Mouse (Mus musculus) lung, embryonic 16.5 days (tissue): Measurements from ENCODE around the gene Acp7. TPM values are rescaled to one million over a fixed set of nuclear protein-coding genes. Genes with fewer than 3 reads are reported as not detected.

Source experiments
- ATAC-seq: fragments of 200-750 bp; cut with Nextera tagmentation; 2 replicates; pipeline ENCODE4 v1.8.0; 2017; ENCODE audit warnings: low read depth, mild to moderate bottlenecking, moderate library complexity
- H3K27ac ChIP-seq: fragments of 300-500 bp; sonication (generic); 2 replicates; pipeline ENCODE4 v1.5.1; 2014; ENCODE audit warnings: mild to moderate bottlenecking, control low read depth, low read length
- H3K27me3 ChIP-seq: fragments of 300-500 bp; sonication (generic); 2 replicates; pipeline ENCODE4 v1.6.1; 2014; ENCODE audit warnings: low read depth, low read length, mixed read lengths; ENCODE audit not compliant: control insufficient read depth, insufficient read depth
- H3K36me3 ChIP-seq: fragments of 300-500 bp; sonication (generic); 2 replicates; pipeline ENCODE4 v1.6.1; 2014; ENCODE audit warnings: low read length; ENCODE audit not compliant: control insufficient read depth, insufficient read depth
- H3K4me1 ChIP-seq: fragments of 300-500 bp; sonication (generic); replicated peaks from 2 replicates; pipeline ENCODE4 v1.6.1; 2014; ENCODE audit warnings: low read length, mixed read lengths; ENCODE audit not compliant: control insufficient read depth, insufficient read depth
- H3K4me2 ChIP-seq: fragments of 300-500 bp; sonication (generic); 2 replicates; pipeline ENCODE4 v1.6.1; 2014; ENCODE audit warnings: low read depth, low read length, control low read depth
- H3K4me3 ChIP-seq: fragments of 300-500 bp; sonication (generic); 2 replicates; pipeline ENCODE4 v1.5.1; 2014; ENCODE audit warnings: mild to moderate bottlenecking, low read length, control low read depth
- H3K9ac ChIP-seq: fragments of 300-500 bp; sonication (generic); 2 replicates; pipeline ENCODE4 v1.6.1; 2014; ENCODE audit warnings: low read length, control low read depth
- H3K9me3 ChIP-seq: fragments of 300-500 bp; sonication (generic); 2 replicates; pipeline ENCODE4 v1.6.1; 2016; ENCODE audit warnings: low read length; ENCODE audit not compliant: control insufficient read depth
- WGBS: fragments of 180-500 bp; shearing (Covaris S2); extraction: QIAGEN DNeasy Blood & Tissue Kit; methylation state at CpG from one replicate; pipeline ENCODE4 v1.1.7; 2014; 5-methylcytosine and 5-hydroxymethylcytosine counted together
- polyA plus RNA-seq: library from polyadenylated mRNA; unstranded; fragments of >200 nt; fragmentation: Nextera tagmentation; extraction: Ambion mirVana; gene quantifications from 2 replicates; pipeline ENCODE4 v1.2.1, GENCODE M21; 2015

The Acp7 gene
- polyA plus RNA-seq, 1 experiment from 2014 or later, result not detected

- Histone ChIP-seq H3K4me3 (peak overlapping the region; percentile 58), H3K9me3 (no peaks in the 10 kb centered on the region), H3K4me2 (peak overlapping the region; percentile 78), H3K27me3 (no peaks in the 10 kb centered on the region), H3K9ac (peak overlapping the region; percentile 81), H3K4me1 (peaks cover 53% of the 10 kb centered on the region), H3K27ac (peak overlapping the region; percentile 75), H3K36me3 (peaks cover 2% of the 10 kb centered on the region; the same call in 1 of the 2 replicates)
- peak; percentile 62 for ATAC-seq
- WGBS, result 27% methylated on average over 20 of the region's 20 CpGs
Measured at GRCm38 (mm10) chr7:28596436-28597276, 34.5 kb downstream of the Acp7 start.

DNA sequence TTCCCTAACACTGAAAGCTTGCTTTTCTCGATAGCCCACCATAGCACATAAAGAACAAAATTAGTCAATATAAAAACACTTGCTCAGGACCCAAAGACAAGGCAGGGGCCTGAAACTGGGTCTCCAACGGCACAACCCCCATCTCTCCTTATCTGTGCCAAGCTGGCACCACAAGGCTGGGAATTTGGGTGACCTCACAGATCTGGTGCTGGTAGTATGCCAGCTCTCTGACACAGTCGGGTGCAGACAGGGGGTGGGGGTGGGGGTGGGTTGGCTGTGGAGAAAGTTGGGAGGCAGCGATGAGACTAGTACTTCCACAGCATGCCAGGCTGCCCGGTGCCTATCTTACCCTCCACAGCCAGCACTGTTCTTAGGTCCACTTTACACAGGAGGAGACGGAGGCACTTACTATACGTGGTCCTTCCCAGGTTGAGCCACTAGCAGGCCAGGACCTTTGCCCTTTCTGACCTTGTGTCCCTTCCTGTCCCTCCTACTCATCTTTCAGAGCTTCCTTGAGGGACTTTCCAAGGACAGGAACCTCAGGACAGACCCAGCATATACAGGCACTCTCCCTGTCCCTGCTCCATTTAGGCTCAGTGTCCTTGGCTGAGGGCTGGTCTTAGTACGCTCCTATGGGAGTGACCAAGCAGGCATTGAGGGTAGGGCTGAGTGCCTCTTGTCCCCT is 35.2 kb downstream of the Acp7 start:
- Histone ChIP-seq H3K4me1 (peaks cover 57% of the 10 kb centered on the region), H3K27me3 (no peaks in the 10 kb centered on the region), H3K4me2 (peak overlapping the region; percentile 78), H3K27ac (peak overlapping the region; percentile 75), H3K36me3 (peaks cover 2% of the 10 kb centered on the region; the same call in 1 of the 2 replicates), H3K9me3 (no peaks in the 10 kb centered on the region), H3K4me3 (peak overlapping the region; percentile 58), H3K9ac (peak overlapping the region; percentile 31; the same call in 1 of the 2 replicates)
- ATAC-seq, result no peak
- WGBS, result 69% methylated on average over 8 of the region's 8 CpGs

- Histone ChIP-seq H3K4me2 (no peak overlapping the region), H3K4me1 (peaks cover 66% of the 10 kb centered on the region), H3K9ac (peak overlapping the region; percentile 38), H3K4me3 (no peak overlapping the region), H3K9me3 (no peaks in the 10 kb centered on the region), H3K27me3 (no peaks in the 10 kb centered on the region), H3K27ac (peak overlapping the region; percentile 38), H3K36me3 (peaks cover 2% of the 10 kb centered on the region; the same call in 1 of the 2 replicates)
- WGBS, result 33% methylated on average over 14 of the region's 14 CpGs
- no peak for ATAC-seq
Measured at GRCm38 (mm10) chr7:28593206-28594111, 37.7 kb downstream of the Acp7 start.

- no peaks in the 10 kb centered on the region for H3K9me3 ChIP-seq
- WGBS, result 55% methylated on average over 1 of the region's 1 CpGs
Measured at GRCm38 (mm10) chr7:28591862-28592261, 39.3 kb downstream of the Acp7 start.

GRCm38 (mm10) chr7:28587644-28588043 is 43.5 kb downstream of the Acp7 start:
- Histone ChIP-seq H3K27me3 (no peaks in the 10 kb centered on the region), H3K27ac (peak overlapping the region; percentile 73), H3K4me2 (no peak overlapping the region), H3K36me3 (no peaks in the 10 kb centered on the region), H3K4me3 (no peak overlapping the region), H3K9me3 (no peaks in the 10 kb centered on the region), H3K9ac (peak overlapping the region; percentile 23), H3K4me1 (peaks cover 79% of the 10 kb centered on the region)
- ATAC-seq, result peak; percentile 32

More at GRCm38 (mm10) chr7:28591862-28592261, 39.3 kb downstream of the Acp7 start:
- Histone ChIP-seq H3K36me3 (peaks cover 2% of the 10 kb centered on the region; the same call in 1 of the 2 replicates), H3K27me3 (no peaks in the 10 kb centered on the region), H3K27ac (no peak overlapping the region), H3K4me3 (no peak overlapping the region), H3K9ac (no peak overlapping the region), H3K4me2 (no peak overlapping the region), H3K4me1 (peaks cover 78% of the 10 kb centered on the region)
- no peak for ATAC-seq

DNA sequence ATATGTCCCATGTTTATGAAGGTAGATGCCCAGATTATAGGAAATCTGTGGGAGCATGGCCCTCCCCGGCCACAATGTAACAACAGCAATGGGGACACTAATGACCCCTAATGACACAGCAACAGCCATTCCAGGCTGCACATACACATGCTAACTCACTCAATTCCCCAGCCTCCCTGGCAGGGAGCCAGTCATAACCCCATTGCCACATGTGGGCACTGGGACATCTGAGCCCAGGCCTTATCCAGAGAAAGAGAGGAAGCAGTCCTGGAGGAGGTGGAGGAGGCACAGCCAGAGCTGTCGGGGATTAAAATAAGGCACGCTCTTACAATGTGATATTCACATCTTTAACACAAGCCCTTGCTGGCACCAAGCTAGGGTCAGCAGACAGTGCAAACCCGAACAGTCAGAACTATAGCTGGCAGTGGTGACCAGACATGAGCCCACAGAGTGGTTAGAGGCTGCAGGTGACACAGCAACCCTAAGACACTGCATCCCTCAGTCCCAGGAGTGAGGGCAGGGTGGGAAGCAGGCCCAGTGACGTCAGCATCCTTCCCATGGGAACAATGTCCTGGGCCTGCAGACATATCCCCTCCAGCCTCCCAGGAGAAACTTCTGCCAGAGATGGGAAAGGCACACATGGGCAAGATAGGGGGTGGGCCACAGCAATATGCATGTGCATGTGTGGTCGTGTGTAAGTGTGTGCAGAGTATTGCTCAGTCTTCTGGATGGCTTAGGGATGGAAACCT is 44.3 kb downstream of the Acp7 start:
- 0 out of 2 replicates have a peak overlapping the region, but pooled peaks have one; percentile 5 for H3K9ac ChIP-seq

DNA sequence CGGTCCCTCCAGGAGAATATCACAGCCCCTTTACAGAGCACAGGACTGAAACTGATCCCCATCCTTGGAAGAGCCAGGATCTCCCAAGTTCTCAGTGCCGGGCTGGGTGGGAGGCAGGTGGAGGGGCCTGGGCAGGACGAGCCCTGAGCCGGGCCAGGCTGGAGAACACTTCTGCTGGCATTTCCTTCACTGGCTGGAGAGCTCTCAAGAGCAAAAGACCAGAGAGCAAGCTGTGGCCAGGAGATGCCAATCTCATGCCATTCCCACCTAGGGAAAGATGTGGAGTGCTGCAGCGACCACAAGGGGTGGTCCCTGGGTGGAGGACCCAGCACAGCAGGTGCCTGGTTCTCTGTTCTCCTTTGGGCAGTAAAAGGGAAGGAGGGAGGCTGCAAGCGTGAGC is 46.1 kb downstream of the Acp7 start:
- Histone ChIP-seq H3K27me3 (no peaks in the 10 kb centered on the region), H3K36me3 (no peaks in the 10 kb centered on the region), H3K4me2 (no peak overlapping the region), H3K4me1 (peaks cover 73% of the 10 kb centered on the region), H3K27ac (peak overlapping the region; percentile 79), H3K9me3 (no peaks in the 10 kb centered on the region), H3K4me3 (no peak overlapping the region), H3K9ac (no peak overlapping the region)
- ATAC-seq, result peak; percentile 56
- 46% methylated on average over 6 of the region's 6 CpGs for WGBS

More for the DNA sequence above, 44.3 kb downstream of the Acp7 start:
- no peaks in the 10 kb centered on the region for H3K9me3 ChIP-seq
- H3K27ac ChIP-seq, result peak overlapping the region; percentile 73
- no peak overlapping the region for H3K4me2 ChIP-seq
- H3K36me3 ChIP-seq, result no peaks in the 10 kb centered on the region
- WGBS, result 49% methylated on average over 6 of the region's 6 CpGs
- no peak overlapping the region for H3K4me3 ChIP-seq
- no peak for ATAC-seq
- peaks cover 74% of the 10 kb centered on the region for H3K4me1 ChIP-seq
- no peaks in the 10 kb centered on the region for H3K27me3 ChIP-seq

GRCm38 (mm10) chr7:28584468-28584867 is 46.7 kb downstream of the Acp7 start:
- 45% methylated on average over 4 of the region's 4 CpGs for WGBS
- H3K4me2 ChIP-seq, result no peak overlapping the region
- H3K4me3 ChIP-seq, result no peak overlapping the region
- H3K9me3 ChIP-seq, result no peaks in the 10 kb centered on the region
- H3K9ac ChIP-seq, result no peak overlapping the region
- peaks cover 76% of the 10 kb centered on the region for H3K4me1 ChIP-seq
- H3K27ac ChIP-seq, result peak overlapping the region; percentile 79
- H3K27me3 ChIP-seq, result no peaks in the 10 kb centered on the region
- no peaks in the 10 kb centered on the region for H3K36me3 ChIP-seq
- no peak for ATAC-seq
